Mouse (Mus musculus) liver, postnatal 0 days (tissue): ENCODE results near the gene Nadk.

Source experiments
- CTCF ChIP-seq: sonication (generic); IDR thresholded peaks from 2 replicates; pipeline ENCODE4 v1.5.1; 2016; ENCODE audit warnings: antibody characterized with exemption, low read depth
- EP300 ChIP-seq: IDR thresholded peaks from 2 replicates; pipeline ENCODE4 v1.6.1; 2016; ENCODE audit warnings: antibody characterized with exemption, low read depth, mild to moderate bottlenecking

DNA sequence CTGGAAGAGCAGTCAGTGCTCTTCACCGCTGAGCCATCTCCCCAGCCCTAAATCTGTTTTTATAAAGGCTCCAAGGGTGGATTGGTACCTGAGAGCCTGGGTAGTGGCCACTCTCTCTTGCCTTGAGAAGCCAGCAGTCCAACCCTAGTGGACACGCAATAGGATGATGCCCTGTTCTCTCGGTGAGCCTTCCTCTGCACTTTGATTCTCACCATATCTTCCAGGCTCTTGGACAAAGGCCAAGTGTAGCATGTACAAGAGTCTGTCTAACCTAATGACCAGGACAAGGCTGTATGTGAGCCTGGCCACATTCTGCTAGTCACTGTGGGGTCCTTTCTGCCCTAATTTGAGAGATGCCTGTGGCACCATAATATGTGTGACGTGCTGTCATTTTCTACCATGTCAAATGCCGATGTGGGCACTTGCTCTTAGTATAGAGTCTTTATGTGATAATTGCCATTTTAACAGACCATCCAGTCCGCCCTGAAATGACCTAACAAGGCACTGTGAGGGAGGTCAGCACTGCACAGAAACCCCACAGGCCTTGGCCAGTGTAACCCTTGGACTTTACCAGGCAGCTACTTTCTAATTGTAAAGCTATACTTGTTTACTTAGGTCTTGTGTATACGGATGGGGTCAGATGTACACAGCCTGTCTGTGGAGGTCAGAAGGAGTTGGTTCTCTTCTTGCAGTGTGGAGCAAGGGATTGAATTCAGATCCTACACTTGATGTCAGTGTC lies 6.6 kb downstream of the Nadk start:
- TF ChIP-seq CTCF (no peak), EP300 (0 out of 2 replicates have a peak, but pooled peaks have one; percentile 41)
